Mouse (Mus musculus): ENCODE measurements around the gene Svep1.

The Svep1 gene

DNA sequence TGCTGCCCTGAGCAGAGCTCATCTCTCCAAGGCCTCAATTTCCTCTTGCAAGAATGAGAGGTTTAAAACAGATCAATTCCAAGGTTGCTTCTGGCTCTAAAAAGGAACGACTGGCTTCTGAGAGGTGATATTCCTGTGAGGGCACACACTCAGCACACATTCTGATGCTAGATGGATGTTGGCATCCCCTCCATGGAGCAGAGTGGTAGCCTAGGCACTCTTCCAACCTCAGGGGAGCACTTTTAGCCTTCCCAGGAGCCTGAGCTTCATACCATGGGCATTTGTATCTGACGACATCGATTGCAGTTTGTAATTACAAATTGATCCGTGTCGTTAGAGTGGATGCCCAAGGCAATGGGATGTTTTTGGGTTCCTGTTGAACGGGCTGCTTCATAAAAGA, 33.3 kb downstream of the Svep1 start:
- no peak for DNase-seq (ENCODE audit: low read depth, low spot score)

- no peak for DNase-seq (ENCODE audit: low read depth, low spot score)
Measured at GRCm38 (mm10) chr4:58170430-58170829, 36.2 kb downstream of the Svep1 start.

GRCm38 (mm10) chr4:58169918-58170317, 36.7 kb downstream of the Svep1 start:
- DNase-seq (ENCODE audit: low read depth, low spot score), result no peak

GRCm38 (mm10) chr4:58168366-58168765, 38.3 kb downstream of the Svep1 start:
- DNase-seq (ENCODE audit: low read depth, low spot score), result no peak

DNA sequence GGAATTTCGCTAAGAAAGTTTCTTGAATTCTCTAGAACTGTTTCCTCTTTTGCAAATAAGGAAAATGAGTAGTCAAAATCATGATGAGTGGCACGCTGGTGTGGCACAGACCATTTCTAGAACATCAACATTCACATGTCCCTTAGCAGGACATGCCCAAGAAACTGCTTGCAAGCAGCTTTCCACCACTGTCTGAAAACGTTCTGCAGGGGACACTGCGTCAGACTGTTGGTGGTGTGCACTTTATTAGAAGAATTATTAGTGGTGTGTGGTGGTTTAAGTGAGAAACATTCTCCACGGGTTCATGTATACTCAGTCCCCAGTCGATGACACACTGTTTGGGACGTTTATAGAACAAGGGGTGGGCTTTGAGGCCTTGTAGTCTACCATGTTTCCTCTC, 40.9 kb downstream of the Svep1 start:
- DNase-seq (ENCODE audit: low read depth, low spot score), result no peak

- DNase-seq (ENCODE audit: low read depth, low spot score), result no peak
Measured at GRCm38 (mm10) chr4:58161901-58162300, 44.8 kb downstream of the Svep1 start.

- DNase-seq (ENCODE audit: low read depth, low spot score), result no peak
Measured at GRCm38 (mm10) chr4:58159564-58159963, 47.1 kb downstream of the Svep1 start.

DNA sequence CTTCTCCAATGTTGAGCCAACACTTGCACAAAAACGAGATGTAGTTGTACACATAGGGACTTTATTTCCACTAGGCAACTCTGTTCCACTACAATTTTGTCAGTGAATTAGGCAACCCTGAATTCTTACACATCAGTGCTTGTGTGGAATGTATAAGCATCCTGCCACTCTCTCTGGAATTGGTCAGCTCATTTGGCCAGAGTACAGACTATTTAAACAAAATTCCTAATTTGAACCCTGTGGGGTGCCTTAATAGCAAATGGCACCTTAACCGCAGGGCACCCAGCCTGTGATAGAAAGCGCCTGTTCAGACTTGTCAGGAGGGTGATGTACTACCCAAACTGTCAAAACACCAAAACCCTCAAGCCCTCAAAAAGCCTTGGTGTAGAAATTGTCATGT, 56.4 kb downstream of the Svep1 start:
- no peak for DNase-seq (ENCODE audit: low read depth, low spot score)

DNA sequence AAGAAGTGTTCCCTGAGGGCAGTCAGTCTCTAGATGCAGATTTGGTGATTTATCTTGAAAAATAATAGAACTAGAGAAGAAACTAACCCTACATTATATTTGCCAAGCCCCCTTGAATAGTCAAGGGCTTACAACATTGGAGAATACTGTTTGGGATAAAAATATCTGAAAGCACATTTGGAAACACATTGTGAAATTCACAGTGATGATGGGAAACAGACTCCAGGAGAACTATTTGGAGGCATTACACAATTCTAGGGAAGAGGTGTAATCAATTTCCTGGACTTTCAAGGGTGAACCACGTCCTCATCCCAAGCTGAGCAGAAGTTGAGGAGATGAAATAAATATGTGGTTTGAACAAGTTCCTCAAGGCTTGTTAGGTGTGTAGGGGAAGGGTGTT, 57.5 kb downstream of the Svep1 start:
- DNase-seq (ENCODE audit: low read depth, low spot score), result no peak

- DNase-seq (ENCODE audit: low read depth, low spot score), result no peak
Measured at GRCm38 (mm10) chr4:58148547-58148946, 58.1 kb downstream of the Svep1 start.

- DNase-seq (ENCODE audit: low read depth, low spot score), result peak; percentile 64
Measured at GRCm38 (mm10) chr4:58146676-58147075, 60.0 kb downstream of the Svep1 start.

GRCm38 (mm10) chr4:58139764-58140556, 66.7 kb downstream of the Svep1 start:
- no peak for DNase-seq (ENCODE audit: low read depth, low spot score)

- no peak for DNase-seq (ENCODE audit: low read depth, low spot score)
Measured at GRCm38 (mm10) chr4:58139241-58139640, 67.4 kb downstream of the Svep1 start.

DNA sequence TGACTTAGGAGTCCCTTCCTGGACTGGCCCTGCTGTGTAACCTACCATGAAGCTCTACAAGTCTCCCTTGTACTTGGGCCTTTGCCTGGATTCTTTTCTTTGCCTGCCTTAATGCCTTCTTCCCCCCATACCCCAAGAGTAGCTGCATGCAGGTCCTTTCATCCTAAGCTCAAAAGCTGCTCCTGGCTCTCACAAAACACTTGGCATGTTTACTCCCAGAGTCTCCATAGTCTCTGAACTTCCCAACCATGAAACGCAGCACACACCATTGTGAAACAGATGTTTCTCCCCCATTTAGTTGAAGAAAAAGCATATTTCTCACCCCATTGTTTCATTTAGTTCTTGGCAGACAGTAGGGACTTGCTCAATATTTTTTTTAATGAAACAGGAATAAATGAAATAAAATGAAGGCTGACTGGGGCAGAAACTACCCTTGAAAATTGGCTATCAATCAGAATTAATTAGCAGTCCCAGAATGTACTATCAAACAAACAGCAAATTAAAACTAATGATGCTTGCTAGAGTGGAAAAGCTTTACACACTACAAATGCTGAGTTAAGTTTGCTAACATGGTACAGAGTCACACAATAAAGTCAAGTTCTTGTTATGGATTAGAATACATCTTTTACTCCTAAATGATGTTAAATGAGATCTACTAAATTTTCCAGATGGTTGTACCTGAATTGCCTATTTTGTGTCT, 72.9 kb downstream of the Svep1 start:
- no peak for DNase-seq (ENCODE audit: low read depth, low spot score)

DNA sequence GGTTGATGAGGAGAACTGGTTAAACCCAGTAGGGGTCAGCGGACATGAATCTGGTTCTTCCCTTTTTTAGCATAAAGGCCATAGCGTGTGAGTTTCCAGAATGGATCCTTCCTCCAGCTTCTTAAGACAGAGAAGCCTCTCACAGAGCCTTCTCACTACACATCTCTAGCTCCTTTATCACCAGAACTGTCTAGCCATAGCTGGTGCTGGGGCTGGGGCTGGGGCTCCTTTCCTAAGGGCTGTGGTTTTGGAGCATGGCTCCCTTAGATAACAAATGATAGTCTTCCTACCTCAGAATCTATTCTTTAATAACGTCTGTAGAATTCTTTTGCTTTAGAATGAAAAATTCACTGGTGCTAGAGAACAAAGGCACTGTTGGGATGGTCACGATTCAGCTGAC, 76.8 kb downstream of the Svep1 start:
- DNase-seq (ENCODE audit: low read depth, low spot score), result no peak

DNA sequence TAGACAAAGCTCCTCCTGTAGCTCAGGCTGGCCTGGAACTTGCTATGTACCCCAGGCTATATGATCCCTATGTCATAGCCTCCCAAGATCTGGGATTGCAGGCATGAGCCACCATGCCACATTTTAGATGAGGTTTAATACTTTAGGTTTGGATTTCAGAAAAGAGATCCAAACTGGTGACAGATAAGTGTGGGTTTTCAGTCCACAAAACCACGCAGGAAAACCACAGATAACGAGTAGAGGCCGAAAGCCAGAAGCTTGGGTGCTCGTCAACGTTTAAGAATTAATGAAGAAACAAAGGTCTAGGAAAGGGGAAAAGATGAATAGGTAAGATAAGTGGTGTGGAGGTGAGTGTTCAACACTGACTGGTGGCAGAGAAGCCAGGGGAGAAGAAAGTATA, 79.6 kb downstream of the Svep1 start:
- DNase-seq (ENCODE audit: low read depth, low spot score), result no peak

DNA sequence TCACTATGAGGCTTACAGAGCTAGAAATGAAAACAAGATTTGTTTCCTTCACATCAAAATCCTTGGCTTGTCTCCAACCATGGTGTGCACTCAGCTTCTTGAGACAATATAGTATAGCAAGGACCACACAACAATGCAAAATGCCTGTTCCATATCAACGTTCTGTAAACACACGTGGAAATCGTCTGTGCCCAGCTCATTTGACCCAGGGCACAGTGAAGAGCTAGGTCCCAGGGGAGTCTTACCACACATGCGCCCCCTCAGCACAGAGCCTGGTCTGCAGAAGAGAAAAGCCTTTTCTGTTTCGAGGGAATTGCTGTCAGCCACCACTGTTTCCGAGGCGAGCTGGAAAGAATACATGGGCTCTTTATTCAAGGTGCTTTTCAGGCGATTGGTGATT, 91.2 kb downstream of the Svep1 start:
- DNase-seq (ENCODE audit: low read depth, low spot score), result no peak

DNA sequence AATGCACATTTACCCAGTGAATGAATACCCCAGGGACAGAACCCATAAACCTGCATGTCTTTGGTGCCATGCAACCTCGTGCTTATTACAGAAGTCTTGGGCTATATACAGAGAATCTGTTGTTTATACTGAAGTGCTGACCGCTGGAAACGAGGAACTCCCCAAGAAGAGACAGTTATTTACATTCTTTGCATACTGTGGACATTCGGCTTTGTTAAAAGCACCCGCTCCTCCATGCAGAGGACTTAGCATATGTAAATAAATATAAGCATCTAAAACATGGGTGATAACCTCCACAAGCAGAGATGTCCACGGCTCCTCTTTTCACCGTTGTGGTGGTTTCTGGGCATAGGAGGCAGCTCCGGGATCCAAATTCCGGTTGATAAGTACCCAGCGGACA, 95.7 kb downstream of the Svep1 start:
- DNase-seq (ENCODE audit: low read depth, low spot score), result no peak

GRCm38 (mm10) chr4:58109793-58110192, 96.9 kb downstream of the Svep1 start:
- no peak for DNase-seq (ENCODE audit: low read depth, low spot score)

DNA sequence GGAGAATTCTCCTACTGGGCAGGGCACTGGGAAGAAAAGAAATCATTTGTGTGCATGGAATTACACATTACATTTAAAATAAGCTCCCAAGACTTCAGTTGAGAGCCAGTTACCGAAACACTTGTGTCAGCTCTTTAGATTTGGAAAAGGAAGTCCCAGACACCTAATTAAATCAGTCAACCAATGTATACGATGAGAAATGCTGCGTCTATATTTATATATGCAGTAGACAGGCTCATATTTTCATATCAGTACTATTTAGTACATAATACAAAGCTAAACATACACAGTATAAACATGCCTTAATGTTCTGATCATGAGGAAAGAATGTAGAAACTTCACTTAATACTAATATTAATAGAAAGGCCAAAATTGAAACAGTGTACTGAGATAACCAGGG, 98.3 kb downstream of the Svep1 start:
- no peak for DNase-seq (ENCODE audit: low read depth, low spot score)

- no peak for DNase-seq (ENCODE audit: low read depth, low spot score)
Measured at GRCm38 (mm10) chr4:58097732-58098131, 108.9 kb downstream of the Svep1 start.

- no peak for DNase-seq (ENCODE audit: low read depth, low spot score)
Measured at GRCm38 (mm10) chr4:58086738-58087137, 119.9 kb downstream of the Svep1 start.

GRCm38 (mm10) chr4:58086151-58086550, 120.5 kb downstream of the Svep1 start:
- DNase-seq (ENCODE audit: low read depth, low spot score), result no peak

Data from R1 (cell line).